Comparison of ENCODE assay signal across 23 mouse cellular contexts in the genomic region with DNA sequence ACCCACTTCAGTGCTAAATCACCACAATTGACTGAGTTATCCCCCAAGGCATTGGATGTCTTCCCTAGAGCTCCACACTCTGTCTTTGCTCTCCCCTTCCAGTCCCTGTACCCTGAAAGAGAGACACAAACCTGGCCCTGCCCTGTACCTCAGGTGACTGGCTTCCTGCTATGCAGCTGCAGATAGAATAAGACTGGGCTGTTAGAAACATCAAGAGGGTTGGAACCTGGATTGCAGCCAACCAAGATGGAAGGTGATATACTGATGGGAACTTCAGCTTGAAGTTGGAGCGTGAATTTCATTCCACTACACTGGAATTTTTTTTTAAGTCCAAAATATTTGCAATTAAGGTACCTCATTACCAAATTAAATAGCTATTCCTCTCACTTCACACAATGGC.
DNase-seq lines count a peak whose midpoint lies in the region; ATAC-seq and TF ChIP-seq lines count a peak whose summit lies in the region.
"Had no signal": no experiment of that assay in that cellular context is flagged by ENCODE, and none has a peak within 500 bp of the region (broad histone marks: within the 10 kb centered on the region; RNA-seq: fewer than 3 reads in every experiment).

No protein-coding gene starts in this region.

- no peaks in the 10 kb centered on the region for H3K9me3 ChIP-seq in embryonic facial prominence, embryonic 14.5 days (ENCODE audit: control insufficient read depth, low read length)
- H3K9me3 ChIP-seq in embryonic facial prominence, embryonic 10.5 days = no peaks in the 10 kb centered on the region
- H3K9me3 ChIP-seq in limb, embryonic 14.5 days (ENCODE audit: control insufficient read depth, low read length) = no peaks in the 10 kb centered on the region
- no peaks in the 10 kb centered on the region for H3K9me3 ChIP-seq in limb, embryonic 10.5 days (replicated peaks)
- H3K9me3 ChIP-seq: embryonic facial prominence, embryonic 13.5 days; forebrain, embryonic 12.5 days had no signal

- H3K4me2 ChIP-seq in embryonic facial prominence, embryonic 14.5 days (ENCODE audit: low read depth, low read length) = no peak overlapping the region
- H3K4me2 ChIP-seq in limb, embryonic 14.5 days (replicated peaks; ENCODE audit: low read depth, low read length, severe bottlenecking) = no peak overlapping the region
- H3K4me2 ChIP-seq: embryonic facial prominence, embryonic 13.5 days; forebrain, embryonic 12.5 days had no signal

- peak; percentile 39 for DNase-seq in embryonic facial prominence, embryonic 14.5 days (ENCODE audit: low spot score)
- DNase-seq in embryonic facial prominence, embryonic 10.5 days (ENCODE audit: low spot score) = no peak
- peak; percentile 91 for DNase-seq in heart, adult 11 months
- DNase-seq in heart, postnatal 14 days = no peak
- peak; percentile 32 for DNase-seq in limb, embryonic 14.5 days (ENCODE audit: low spot score)
- no peak for DNase-seq in limb, embryonic 10.5 days (ENCODE audit: low spot score)
- DNase-seq: adrenal gland, adult 8-10 months; adrenal gland, postnatal 14 days; adrenal gland, postnatal 36 days; B cell, adult 2 months; cerebellum, adult 11-12 months; cerebellum, adult 2 months; cerebellum, adult 9-10 months; cerebellum, postnatal 10 days; cerebellum, postnatal 25 days; forebrain, postnatal 0 days had no signal

- no peak for ATAC-seq in embryonic facial prominence, embryonic 14.5 days (ENCODE audit: low read depth)
- no peak for ATAC-seq in limb, embryonic 14.5 days (ENCODE audit: low FRiP score, low read depth)
- ATAC-seq: activated CD4-positive, CD25-positive, alpha-beta regulatory T cell, adult 4 months; CD4-positive, CD25-positive, alpha-beta regulatory T cell, adult 4 months; forebrain, embryonic 14.5 days; forebrain, postnatal 0 days; Patski had no signal

- no peaks in the 10 kb centered on the region for H3K36me3 ChIP-seq in embryonic facial prominence, embryonic 14.5 days (ENCODE audit: control insufficient read depth, insufficient read depth, low read length)
- H3K36me3 ChIP-seq in embryonic facial prominence, embryonic 10.5 days (replicated peaks) = no peaks in the 10 kb centered on the region
- no peaks in the 10 kb centered on the region for H3K36me3 ChIP-seq in limb, embryonic 14.5 days (ENCODE audit: control insufficient read depth, insufficient read depth, low read length)
- no peaks in the 10 kb centered on the region for H3K36me3 ChIP-seq in limb, embryonic 10.5 days
- H3K36me3 ChIP-seq: embryonic facial prominence, embryonic 13.5 days; forebrain, embryonic 12.5 days; G1E had no signal

- intact Hi-C loops in heart, postnatal 14 days (cut with DNase I) = no loop called here

- no peaks in the 10 kb centered on the region for H3K4me1 ChIP-seq in embryonic facial prominence, embryonic 14.5 days (ENCODE audit: control insufficient read depth, insufficient read depth, low read length)
- no peaks in the 10 kb centered on the region for H3K4me1 ChIP-seq in embryonic facial prominence, embryonic 10.5 days
- no peaks in the 10 kb centered on the region for H3K4me1 ChIP-seq in limb, embryonic 14.5 days (ENCODE audit: control insufficient read depth, insufficient read depth, low read length)
- 0 out of 2 replicates have a peak, but pooled peaks cover 6% of the 10 kb centered on the region for H3K4me1 ChIP-seq in limb, embryonic 10.5 days
- H3K4me1 ChIP-seq: embryonic facial prominence, embryonic 13.5 days; forebrain, embryonic 12.5 days had no signal

- TF ChIP-seq POLR2A in limb, embryonic 14.5 days (IDR thresholded peaks at IDR 0.05; ENCODE audit: borderline replicate concordance, extremely low read depth, insufficient read depth, insufficient read length) = no peak

- no peak overlapping the region for H3K4me3 ChIP-seq in embryonic facial prominence, embryonic 14.5 days (ENCODE audit: low read depth, low read length)
- H3K4me3 ChIP-seq in embryonic facial prominence, embryonic 10.5 days = no peak overlapping the region
- H3K4me3 ChIP-seq in limb, embryonic 14.5 days (replicated peaks; ENCODE audit: low read length) = no peak overlapping the region
- H3K4me3 ChIP-seq in limb, embryonic 10.5 days = no peak overlapping the region
- H3K4me3 ChIP-seq: embryonic facial prominence, embryonic 13.5 days; forebrain, embryonic 12.5 days had no signal

- no peaks in the 10 kb centered on the region for H3K27me3 ChIP-seq in embryonic facial prominence, embryonic 14.5 days (replicated peaks; ENCODE audit: control insufficient read depth, insufficient read depth, low read length)
- H3K27me3 ChIP-seq in embryonic facial prominence, embryonic 10.5 days (replicated peaks; ENCODE audit: low read depth, poor library complexity, severe bottlenecking) = no peaks in the 10 kb centered on the region
- H3K27me3 ChIP-seq in limb, embryonic 14.5 days (ENCODE audit: control insufficient read depth, insufficient read depth, low read length) = no peaks in the 10 kb centered on the region
- H3K27me3 ChIP-seq in limb, embryonic 10.5 days (ENCODE audit: low read depth, poor library complexity, severe bottlenecking) = no peaks in the 10 kb centered on the region
- H3K27me3 ChIP-seq: embryonic facial prominence, embryonic 13.5 days; Patski had no signal

- no peak overlapping the region for H3K9ac ChIP-seq in embryonic facial prominence, embryonic 14.5 days (ENCODE audit: low read depth, low read length)
- no peak overlapping the region for H3K9ac ChIP-seq in limb, embryonic 14.5 days (ENCODE audit: low read depth, low read length, severe bottlenecking)
- H3K9ac ChIP-seq: embryonic facial prominence, embryonic 13.5 days; forebrain, embryonic 12.5 days; forebrain, postnatal 0 days had no signal

- no peak overlapping the region for H3K27ac ChIP-seq in embryonic facial prominence, embryonic 14.5 days (replicated peaks; ENCODE audit: low read depth, low read length)
- no peak overlapping the region for H3K27ac ChIP-seq in embryonic facial prominence, embryonic 10.5 days (replicated peaks)
- H3K27ac ChIP-seq in limb, embryonic 14.5 days (replicated peaks; ENCODE audit: low read depth, low read length) = no peak overlapping the region
- H3K27ac ChIP-seq in limb, embryonic 10.5 days = no peak overlapping the region
- H3K27ac ChIP-seq: embryonic facial prominence, embryonic 13.5 days; forebrain, embryonic 12.5 days had no signal

- 44% methylated on average over 1 of the region's 1 CpGs for WGBS in embryonic facial prominence, embryonic 14.5 days
- WGBS in embryonic facial prominence, embryonic 10.5 days = 85% methylated on average over 1 of the region's 1 CpGs
- WGBS in limb, embryonic 14.5 days = 31% methylated on average over 1 of the region's 1 CpGs
- WGBS in limb, embryonic 10.5 days = 89% methylated on average over 1 of the region's 1 CpGs

Comparison
In these comparisons a context has a peak if more than half of its experiments do, and no peak if none do; other contexts are left out.
1. DNase-seq: peak in embryonic facial prominence, embryonic 14.5 days (single experiment), heart, adult 11 months (single experiment) and limb, embryonic 14.5 days (single experiment); none in embryonic facial prominence, embryonic 10.5 days (single experiment), heart, postnatal 14 days (0 of 2) and limb, embryonic 10.5 days (single experiment).